Mouse (Mus musculus) urinary bladder, postnatal 10 days (tissue): ENCODE data around the gene Nipsnap3a.

Source experiments
- DNase-seq: peaks from one replicate; pipeline ENCODE4 v3.0.0; 2022; ENCODE audit warnings: low spot score

Gene Nipsnap3a

DNA sequence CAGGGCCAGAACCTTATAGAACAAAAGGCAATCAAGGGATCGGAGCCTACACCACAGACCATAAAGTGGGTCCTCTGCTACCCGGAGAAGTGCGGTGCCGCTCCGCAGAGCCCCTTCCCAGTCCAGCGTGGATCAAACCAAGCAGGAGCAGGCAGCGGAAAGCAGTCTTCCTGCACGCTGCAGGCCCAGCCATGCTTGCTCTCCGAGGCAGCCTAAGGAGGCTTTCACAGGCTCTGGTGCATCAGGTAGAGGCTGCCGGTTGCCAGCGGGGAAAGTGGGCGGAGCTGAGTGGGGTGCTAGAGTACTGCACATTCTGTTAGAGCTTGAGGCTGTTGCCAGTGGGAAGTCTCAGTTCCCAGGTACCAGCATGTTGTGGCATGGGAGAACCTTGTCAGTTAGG lies at the start of gene Nipsnap3a:
Gene Nipsnap3a (plus strand): TSS at position 25 of the 400 bp plus-strand sequence.
- DNase-seq, result no peak

DNA sequence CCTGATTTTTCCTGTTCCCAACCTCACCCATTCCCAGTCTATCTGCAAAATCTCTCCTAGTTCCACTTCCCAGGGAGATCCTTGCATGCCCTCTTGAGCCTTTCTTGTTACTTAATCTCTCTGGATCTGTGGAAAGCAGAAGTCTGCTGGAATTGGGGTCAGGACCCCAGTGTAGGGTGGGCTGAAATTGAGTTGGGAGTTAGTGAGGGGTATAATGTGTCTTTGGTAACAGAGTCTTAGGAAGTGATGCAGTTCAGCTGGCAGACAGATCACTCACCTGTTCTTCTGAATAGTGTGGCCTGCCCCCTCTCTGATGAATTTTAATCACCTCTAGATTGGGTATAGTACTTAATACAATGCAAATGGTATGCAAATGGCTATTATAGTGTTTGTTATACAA lies 42.4 kb upstream of the Nipsnap3a start:
- DNase-seq, result no peak

DNA sequence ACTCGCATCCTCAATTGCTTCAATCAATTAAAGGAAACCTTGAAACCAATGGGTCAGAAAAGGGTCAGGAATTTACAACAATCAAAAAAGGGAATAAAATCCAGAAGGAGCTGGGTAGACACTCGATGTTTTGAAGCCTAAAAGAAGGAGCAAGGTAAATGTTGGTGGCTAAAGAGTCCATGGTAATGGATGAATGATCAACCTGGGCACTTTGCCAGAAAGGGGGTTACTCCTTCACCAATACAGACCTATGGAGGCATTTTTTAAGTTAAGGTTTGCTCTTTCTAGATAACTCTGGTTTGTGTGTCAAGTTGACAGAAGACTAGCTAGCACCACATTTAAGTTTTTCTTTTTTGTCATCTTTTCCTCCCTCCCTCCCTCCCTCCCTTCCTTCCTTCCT lies 40.1 kb upstream of the Nipsnap3a start:
- no peak for DNase-seq

DNA sequence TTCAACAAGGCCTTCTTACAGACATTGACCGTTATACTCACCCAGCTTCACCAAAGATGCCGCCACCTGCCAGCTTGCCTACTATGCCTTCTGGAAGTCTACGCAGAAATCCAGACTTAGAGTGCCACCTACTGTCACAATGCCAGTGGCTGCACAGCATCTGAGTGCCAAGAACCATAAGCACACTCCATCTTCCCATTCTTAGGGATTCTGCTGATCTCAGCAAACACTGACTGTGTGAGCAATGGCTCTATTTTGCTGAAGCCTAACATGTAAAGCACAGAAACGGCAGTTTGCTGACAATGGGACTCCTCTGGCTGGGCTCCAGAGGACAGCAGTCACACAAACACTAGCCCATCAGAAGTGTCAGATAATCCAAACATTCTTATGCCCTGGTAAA lies 30.4 kb upstream of the Nipsnap3a start:
- no peak for DNase-seq

DNA sequence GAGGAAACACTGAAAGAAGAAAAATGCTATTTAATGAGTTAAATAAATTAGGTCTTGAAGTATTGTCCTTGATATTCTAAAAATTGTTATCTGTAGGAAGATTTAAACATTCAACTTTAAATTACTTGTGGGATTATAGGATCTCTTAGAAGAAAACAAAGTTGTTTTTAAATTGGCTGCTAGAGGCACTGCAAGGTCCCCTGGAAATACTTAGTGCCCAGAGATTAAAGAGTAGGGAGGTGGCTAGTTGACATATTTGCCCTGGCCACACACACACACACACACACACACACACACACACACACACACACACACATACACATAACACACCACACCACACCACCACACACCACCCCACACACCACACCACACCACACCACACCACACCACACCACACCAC lies 24.8 kb upstream of the Nipsnap3a start, which contains the start of gene Olfr270:
Gene Olfr270 (plus strand): TSS at position 301 of the 400 bp plus-strand sequence.
- DNase-seq, result no peak

DNA sequence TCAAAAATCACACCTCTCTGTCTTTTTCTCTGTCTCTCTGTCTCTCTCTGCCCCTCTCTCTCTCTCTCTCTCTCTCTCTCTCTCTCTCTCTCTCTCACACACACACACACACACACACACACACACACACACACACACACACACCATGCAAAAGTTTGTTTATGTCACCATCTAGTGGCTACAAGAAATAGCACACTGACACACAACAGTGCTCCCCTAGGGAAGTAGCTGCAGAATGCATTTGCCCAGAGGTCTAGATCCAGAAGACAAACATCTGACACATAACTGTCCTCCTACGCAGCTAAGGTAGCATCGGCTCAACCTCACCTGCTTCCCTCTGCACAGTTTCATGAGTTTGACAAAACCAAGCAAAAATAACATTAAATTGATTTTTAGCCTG lies 3.9 kb upstream of the Nipsnap3a start:
- no peak for DNase-seq

DNA sequence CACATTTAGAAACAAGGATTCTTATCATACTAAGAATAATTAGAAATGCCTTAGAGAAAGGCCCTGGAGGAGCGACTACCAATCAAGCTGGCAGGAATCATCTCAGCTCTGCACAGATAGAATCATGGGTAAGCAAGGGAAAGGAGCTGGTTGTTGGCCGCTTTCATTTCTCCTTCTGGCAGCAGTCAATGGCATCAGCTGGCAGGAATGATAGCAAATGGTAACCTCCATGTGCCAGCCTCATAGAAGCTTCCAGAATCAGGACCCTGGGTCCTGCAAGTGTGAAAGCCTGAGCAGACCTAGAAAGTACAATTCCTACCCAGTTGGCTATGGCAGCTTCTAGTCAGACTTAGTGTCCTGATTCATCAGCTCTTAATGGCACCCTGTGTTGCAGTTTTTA lies 2.8 kb upstream of the Nipsnap3a start:
- no peak for DNase-seq

DNA sequence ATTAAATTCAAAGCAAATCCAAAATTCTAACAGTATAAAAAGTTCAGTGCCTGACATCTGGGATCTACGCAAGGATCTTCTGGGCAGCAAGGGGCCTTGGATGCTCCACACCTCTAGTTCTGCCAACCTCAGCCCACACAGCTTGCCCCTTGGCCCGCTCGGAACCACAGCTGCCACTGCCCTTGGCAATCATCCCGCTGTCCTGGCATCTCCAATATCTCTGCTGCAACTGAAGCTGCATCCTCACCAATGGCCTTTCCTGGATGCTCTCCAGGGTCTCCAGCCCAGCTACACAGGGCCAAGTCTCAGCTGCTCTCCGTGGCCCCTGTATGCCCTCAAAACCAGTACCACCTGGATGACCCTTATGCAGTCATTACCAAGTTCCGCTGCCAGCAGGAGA lies 10.4 kb downstream of the Nipsnap3a start:
- DNase-seq, result no peak

DNA sequence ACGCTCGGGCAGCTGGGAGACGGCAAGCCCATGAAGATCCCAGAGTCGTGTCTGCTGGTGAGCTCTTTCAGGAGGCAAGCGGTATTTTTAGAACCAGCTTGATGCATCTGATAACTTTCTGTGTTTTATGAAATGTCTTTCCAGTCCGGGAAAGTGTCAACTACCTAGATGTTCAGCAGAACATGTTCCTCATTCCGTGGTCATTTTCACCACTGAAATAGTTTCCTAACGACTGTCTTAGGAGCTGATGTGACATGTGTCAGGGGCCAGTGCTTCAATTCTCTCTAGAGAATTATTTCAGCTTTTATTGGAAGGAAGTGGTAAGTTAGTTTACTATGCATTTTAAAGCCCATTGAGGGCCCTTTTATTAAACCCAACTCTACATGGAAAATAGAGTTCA lies 11.1 kb downstream of the Nipsnap3a start:
- DNase-seq, result no peak

DNA sequence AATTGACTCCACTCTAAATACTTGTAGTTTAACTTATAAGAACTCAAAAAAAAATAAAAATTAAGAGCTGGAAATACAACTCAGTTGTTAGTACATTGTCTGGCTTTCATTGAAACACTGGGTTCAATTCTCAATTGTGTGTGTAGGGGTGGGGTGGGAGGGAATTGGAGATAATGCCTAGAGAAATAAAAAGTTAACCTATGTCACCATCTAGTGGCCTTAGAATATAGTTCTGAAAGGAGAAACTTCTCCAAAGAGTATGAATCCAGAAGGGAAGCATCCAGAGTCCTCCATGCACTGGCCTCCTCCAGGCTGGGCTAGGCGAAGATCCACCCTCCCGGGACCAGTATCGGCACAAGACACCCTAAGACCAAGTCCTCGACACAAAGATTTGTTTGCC lies 20.1 kb downstream of the Nipsnap3a start:
- no peak for DNase-seq

DNA sequence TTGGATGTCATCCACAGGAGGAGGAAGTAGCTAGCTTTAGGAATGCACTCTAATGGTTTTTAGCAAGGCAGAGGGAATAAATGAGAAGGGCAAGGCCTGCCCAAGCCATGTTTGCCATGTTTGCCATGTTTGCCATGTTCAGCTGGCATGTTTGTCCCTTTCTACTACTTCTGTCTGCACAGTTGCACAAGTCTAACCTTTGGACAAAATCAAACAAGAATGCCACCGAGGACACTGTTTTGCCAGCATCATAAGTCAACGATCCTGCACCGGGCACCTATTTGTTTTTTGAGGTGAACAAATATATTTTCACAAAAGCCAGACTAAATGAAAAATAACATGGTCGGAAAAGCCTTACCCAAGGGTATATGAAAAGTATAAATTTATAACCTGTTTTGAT lies 20.8 kb downstream of the Nipsnap3a start:
- no peak for DNase-seq

DNA sequence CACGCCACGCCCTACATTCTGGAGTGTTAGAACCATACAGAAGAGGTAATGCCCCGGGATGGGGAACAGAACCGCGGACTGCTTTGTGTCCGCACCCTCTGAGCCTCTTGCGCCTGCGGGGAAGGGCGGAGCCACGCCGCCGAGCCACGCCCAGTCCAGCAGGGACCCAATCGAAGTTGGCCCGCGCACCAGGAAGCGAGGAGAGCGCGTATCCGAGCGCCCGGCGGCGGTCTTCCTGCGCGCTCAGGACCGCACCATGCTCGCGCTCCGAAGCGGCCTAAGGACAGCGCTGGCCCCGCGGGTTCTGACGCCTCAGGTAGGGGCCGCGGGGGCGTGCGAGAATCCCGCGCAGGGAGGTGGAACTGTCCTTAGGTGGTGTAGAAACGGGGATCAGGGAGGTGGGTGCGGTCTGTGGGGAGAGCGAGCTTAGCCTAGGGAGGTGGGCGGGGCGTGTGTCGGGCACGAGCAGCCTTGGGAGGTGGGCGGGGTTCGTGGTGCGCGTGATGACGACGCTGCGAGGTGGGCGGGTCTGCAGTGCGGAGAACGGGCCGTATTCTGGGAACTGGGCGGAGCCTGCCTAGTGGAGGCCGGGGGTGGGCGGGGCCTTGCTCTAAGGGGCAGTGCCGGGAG lies 22.8 kb downstream of the Nipsnap3a start, which contains the start of gene Nipsnap3b:
Gene Nipsnap3b (plus strand): TSS at position 149 of the 630 bp plus-strand sequence.
- peak; percentile 92 for DNase-seq

DNA sequence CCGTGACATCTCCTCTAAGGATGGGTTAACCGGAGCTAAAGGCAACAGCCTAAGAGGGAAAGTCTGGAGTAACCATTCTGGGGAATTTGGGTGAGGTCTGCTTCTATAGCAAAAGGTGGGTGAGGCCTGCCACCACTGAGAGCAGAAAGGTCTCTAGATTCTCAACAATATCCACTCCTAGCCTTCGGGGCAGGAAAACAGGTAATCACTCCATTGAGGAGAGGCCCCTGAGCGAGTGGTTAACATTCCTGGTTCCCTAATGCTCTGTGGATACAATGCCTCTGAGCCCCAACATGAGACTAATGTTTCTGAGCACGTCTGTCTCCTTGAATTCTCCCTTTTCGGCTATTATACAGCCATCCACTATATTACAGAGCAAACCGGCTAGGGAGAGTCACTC lies 25.3 kb downstream of the Nipsnap3a start:
- DNase-seq, result no peak

DNA sequence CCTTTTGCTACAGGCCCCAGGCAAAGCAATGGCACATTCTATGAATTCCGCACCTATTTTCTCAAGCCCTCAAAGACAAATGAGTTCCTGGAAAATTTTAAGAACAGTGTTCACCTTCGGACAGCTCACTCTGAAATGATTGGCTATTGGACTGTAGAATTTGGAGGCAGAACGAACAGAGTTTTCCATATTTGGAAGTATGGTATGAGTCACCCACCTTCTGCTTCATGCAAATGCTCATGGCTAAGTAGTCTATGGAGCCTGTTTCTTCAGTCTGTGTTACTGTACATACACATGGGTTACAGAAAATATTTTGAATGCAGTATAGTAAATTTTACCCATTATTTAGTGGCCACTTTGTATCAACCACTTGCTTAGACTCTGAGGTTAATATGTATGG lies 26.0 kb downstream of the Nipsnap3a start:
- DNase-seq, result no peak

DNA sequence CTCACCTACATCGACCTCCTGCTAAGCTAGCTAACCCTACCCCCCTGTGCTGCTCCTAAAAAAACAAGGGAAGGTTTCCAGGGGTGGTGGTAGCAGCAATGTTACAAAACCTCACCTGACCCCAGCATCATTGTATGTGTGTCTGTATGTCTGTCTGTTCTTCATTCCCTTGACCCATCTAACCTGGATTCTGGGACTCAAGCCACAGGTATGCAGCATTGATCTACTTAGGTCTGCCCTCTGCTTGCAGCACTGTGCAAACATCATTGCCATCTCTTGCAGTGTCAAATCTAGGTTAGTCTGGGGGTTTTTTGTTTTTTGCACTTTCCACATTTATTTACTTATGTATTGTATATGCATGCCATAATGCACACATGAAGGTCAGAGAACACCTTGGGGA lies 29.3 kb downstream of the Nipsnap3a start:
- no peak for DNase-seq

DNA sequence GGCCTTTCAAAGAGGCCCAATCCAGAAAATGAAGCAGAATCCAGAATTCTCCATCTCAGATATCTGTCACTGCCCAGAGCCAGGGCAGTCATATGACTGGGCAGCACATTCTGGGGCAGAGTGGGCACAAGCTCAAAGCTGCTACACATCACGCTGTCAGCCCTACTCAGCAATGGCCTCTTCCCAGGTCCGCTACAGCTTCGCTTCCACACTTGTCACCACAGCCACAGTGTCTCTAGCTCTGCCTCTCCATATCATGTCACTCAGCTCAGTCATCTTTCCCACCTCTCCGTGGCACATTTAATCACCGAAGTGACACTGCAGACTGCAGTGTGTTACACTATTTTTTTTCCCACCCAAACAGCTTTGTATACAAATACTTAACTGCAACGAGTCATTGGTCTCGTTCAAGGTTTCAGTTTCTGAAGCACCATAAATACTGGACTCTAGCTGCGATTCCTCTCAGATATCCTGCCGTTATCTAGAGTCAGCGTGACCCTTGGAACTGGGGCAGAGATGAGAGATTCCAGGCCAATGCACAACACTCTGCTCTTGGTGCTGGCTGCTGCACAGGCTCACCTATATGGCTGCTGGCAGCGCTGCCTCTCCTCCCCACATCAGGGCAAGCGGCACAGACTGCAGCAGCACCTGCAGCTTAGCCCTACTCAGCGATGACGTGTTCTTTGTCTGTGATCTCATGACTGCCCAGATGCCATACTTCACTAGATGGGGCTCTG lies 34.3 kb downstream of the Nipsnap3a start:
- no peak for DNase-seq

DNA sequence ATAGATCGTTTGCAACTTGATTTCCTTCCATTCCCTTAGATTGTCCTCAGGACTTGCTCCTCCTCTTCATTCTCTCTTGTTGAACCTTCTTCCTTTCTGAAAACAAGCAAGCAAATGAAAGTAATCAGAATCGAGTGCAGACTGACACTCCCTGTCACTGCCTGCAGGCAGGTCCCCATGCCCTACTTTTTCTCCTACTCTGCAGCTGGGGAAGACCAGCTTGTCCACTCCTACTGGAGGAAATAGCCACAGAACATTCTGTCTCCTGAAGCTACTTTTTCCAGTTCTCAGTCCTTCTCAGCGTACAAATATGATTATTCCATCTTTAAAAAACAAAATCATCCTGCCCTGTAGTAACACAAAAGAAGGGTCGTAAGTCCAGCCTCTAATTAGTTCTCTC lies 35.3 kb downstream of the Nipsnap3a start:
- no peak for DNase-seq

DNA sequence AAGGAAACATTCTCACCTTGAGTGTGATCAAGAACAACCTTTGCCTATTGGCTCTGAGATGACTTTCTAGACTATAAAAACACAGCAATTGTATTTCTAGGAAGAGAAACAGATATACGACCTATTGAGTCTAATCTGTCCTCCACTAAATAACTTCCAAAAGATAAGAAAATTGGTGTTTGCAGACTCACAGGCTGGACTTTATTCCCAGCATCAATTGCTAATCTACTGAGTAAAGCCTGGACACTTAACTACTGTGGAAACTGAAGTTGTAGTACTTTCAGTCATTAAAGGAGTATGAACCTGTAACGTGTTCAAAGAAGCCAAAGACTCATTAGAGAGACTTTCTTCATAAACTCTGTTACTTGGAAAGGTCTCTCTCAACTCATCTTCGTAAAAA lies 38.7 kb downstream of the Nipsnap3a start:
- DNase-seq, result no peak

DNA sequence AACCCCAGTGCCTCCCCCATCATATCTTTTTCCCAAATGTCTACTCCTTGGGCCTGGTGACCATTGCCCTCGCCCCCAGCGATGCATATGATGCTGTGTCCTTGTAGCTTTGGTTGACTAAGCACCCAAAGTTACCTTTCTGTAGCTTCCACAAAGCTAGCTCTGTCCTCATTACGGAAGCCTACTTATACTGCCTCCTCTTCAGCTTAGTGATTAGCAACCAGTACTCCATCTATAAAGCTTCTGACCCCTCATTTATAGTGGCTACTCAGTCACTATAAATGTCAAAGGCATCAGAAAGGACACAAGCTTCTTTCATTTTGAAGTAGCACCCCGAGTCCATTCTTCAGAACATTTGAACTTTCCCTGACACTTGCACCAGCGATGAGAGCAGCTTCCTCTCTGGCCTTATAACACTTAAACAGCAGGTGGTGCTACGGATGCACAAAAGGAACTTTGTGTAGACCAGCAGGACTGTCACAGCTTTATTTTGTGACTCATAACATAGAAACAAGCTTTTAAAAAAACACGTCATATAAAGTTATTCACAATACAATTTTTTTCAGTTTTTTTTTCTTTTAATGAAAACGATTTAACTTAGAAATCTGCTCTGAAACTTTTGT lies 41.4 kb downstream of the Nipsnap3a start:
- no peak for DNase-seq

DNA sequence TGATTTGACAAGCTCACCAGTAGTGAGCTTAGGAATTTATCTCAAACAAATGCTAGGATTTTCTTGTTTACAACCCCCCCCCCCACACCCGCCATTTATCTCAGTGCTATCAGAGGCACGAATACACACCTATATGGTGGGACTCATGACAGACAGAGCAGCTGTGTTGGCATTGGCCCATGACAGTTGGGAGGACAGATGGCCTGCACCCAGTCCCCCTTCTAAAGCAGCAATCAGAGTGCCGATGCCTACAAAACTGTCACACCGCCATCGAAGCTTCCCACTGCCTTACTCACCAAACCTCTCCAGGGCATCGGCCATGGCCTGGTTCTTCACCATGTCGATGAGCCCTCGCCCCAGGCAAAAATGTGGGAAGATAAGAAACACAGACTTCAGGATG lies 54.7 kb downstream of the Nipsnap3a start:
- DNase-seq, result no peak

DNA sequence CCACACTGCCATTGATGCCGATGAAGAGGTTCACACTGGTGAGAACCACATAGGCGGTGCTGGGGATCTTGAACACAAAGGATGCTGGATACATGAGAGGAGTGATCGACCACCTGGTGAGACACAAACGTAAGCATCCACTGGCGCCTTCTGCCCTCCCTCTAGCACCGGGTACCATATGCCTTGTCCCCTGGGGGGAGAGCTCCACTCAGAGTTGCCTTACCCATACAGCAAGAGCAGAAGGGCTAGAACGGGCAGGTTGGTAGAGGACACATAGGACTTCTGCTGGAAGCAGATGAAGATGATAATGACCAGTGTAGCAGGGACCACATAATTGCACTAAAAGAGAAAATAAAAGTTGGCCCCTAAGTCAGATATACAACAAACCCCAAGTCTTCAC lies 56.7 kb downstream of the Nipsnap3a start:
- DNase-seq, result no peak

DNA sequence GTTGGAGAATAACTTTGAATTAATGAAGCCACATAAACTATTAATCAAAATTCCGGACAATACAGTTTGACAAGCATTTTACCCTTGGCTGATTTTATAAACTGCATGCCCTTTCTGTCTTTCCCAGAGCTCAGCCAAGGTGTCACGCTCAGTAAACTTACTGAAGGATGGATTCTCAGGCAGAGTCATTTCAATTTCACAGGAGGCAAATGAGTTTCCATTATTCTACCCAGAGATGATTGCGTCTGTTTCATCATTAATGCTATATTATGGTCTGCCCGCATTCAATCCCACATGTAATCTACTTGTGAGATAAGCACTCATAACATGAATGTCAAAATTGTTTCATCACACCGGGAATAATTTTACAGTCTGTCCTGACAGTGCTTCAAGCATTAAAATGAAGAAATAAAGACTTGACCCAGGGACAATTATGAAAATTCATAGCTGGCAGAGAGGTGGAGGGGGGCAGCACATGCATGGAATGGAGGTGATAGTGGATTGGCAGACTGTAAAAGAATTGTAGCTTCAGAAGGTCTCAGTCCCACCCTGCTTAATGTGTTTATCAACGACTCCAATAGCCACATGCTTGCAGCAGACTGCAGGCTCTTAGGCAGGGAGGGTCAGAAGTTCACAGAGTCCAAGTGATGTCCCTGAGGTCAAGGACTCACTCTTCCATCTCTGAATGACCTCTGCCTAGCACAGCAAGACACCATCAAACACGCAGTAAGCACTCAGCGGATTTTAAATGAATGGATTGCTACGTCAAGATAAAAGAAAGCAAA lies 57.4 kb downstream of the Nipsnap3a start:
- no peak for DNase-seq
